Mouse (Mus musculus) MEL (cell line): ENCODE measurements around the gene Rspo4. TPM values are rescaled to one million over a fixed set of nuclear protein-coding genes. Genes with fewer than 3 reads are reported as not detected.

Experiments used
- DNase-seq: peaks from one replicate; pipeline ENCODE4 v3.0.0; 2011; ENCODE audit warnings: low read depth, low spot score
- H3K27ac ChIP-seq: 2 replicates; pipeline ENCODE4 v1.5.1; 2012; ENCODE audit warnings: low read depth, mild to moderate bottlenecking, control low read depth, low read length, moderate library complexity; ENCODE audit not compliant: control insufficient read depth
- H3K27me3 ChIP-seq, 2 experiments: fragments of 150-350 bp in 1 of 2; sonication (generic) in 1 of 2; 2 replicates each; pipeline ENCODE4 v1.6.1; 2012; ENCODE audit warnings: low read length in 2 of 2, mild to moderate bottlenecking in 2 of 2, improper control_type of control experiment in 1 of 2, moderate library complexity in 1 of 2; ENCODE audit not compliant: insufficient read depth in 2 of 2, control insufficient read depth in 1 of 2
- H3K36me3 ChIP-seq, 2 experiments: 2 replicates each; pipeline ENCODE4 v1.6.1; 2012 to 2014; ENCODE audit warnings: low read length in 2 of 2, improper control_type of control experiment in 1 of 2, inconsistent platforms in 1 of 2, mild to moderate bottlenecking in 1 of 2; ENCODE audit not compliant: insufficient read depth in 2 of 2, control insufficient read depth in 1 of 2
- H3K4me1 ChIP-seq, 2 experiments: fragments of 150-350 bp in 1 of 2; sonication (generic) in 1 of 2; 2 replicates each; pipeline ENCODE4 v1.6.1; 2012; ENCODE audit warnings: low read length in 2 of 2, improper control_type of control experiment in 1 of 2, mild to moderate bottlenecking in 1 of 2; ENCODE audit not compliant: insufficient read depth in 2 of 2, control insufficient read depth in 1 of 2
- H3K4me3 ChIP-seq, 2 experiments: fragments of 150-350 bp in 1 of 2; sonication (generic) in 1 of 2; 2 replicates each; pipeline ENCODE4 v1.5.1; 2012; ENCODE audit warnings: low read depth in 2 of 2, low read length in 2 of 2, mild to moderate bottlenecking in 2 of 2, moderate library complexity in 2 of 2, control low read depth in 1 of 2, improper control_type of control experiment in 1 of 2; ENCODE audit not compliant: control insufficient read depth in 1 of 2, insufficient read depth in 1 of 2
- H3K79me2 ChIP-seq: 2 replicates; pipeline ENCODE4 v1.6.1; 2012; ENCODE audit warnings: mild to moderate bottlenecking, low read length, moderate library complexity; ENCODE audit not compliant: control insufficient read depth, poor library complexity, insufficient read depth
- H3K9ac ChIP-seq: 2 replicates; pipeline ENCODE4 v1.6.1; 2012; ENCODE audit warnings: low read depth, mild to moderate bottlenecking, control low read depth, low read length, moderate library complexity; ENCODE audit not compliant: control insufficient read depth, poor library complexity, severe bottlenecking
- H3K9me3 ChIP-seq: fragments of 150-350 bp; sonication (generic); replicated peaks from 2 replicates; pipeline ENCODE4 v1.6.1; 2012; ENCODE audit warnings: mild to moderate bottlenecking, low read length, improper control_type of control experiment, moderate library complexity; ENCODE audit not compliant: insufficient read depth
- BHLHE40 ChIP-seq: IDR thresholded peaks from 2 replicates; pipeline ENCODE4 v1.6.1; 2012; ENCODE audit warnings: low read depth, mild to moderate bottlenecking, inconsistent platforms, low read length, improper control_type of control experiment, borderline replicate concordance
- CHD1 ChIP-seq: IDR thresholded peaks from 2 replicates; pipeline ENCODE4 v1.6.1; 2012; ENCODE audit warnings: low read depth, mild to moderate bottlenecking, inconsistent platforms, low read length, improper control_type of control experiment
- CHD2 ChIP-seq: IDR thresholded peaks from 2 replicates; pipeline ENCODE4 v1.6.1; 2011; ENCODE audit warnings: low read length, improper control_type of control experiment
- CTCF ChIP-seq, 3 experiments: IDR thresholded peaks in 2 of 3; conservative IDR thresholded peaks in 1 of 3; 2 replicates each; pipeline ENCODE4 v1.5.1; 2011 to 2012; ENCODE audit warnings: low read length in 3 of 3, low read depth in 2 of 3, mild to moderate bottlenecking in 2 of 3, improper control_type of control experiment in 1 of 3, inconsistent platforms in 1 of 3, mixed read lengths in 1 of 3, moderate library complexity in 1 of 3; ENCODE audit not compliant: control insufficient read depth in 1 of 3, insufficient read depth in 1 of 3, poor library complexity in 1 of 3, severe bottlenecking in 1 of 3
- E2F4 ChIP-seq: IDR thresholded peaks from 2 replicates; pipeline ENCODE4 v1.6.1; 2011; ENCODE audit warnings: low read depth, low read length, improper control_type of control experiment, borderline replicate concordance
- ELF1 ChIP-seq: IDR thresholded peaks from 2 replicates; pipeline ENCODE4 v1.6.1; 2014; ENCODE audit warnings: low read depth, mild to moderate bottlenecking, inconsistent platforms, low read length, improper control_type of control experiment, moderate library complexity
- EP300 ChIP-seq, 2 experiments: IDR thresholded peaks; 2 replicates each; pipeline ENCODE4 v1.6.1; 2011; ENCODE audit warnings: improper control_type of control experiment in 2 of 2, low read length in 2 of 2, low read depth in 1 of 2, mild to moderate bottlenecking in 1 of 2
- ETS1 ChIP-seq: IDR thresholded peaks from 2 replicates; pipeline ENCODE4 v1.6.1; 2012; ENCODE audit warnings: low read depth, mild to moderate bottlenecking, inconsistent platforms, low read length, improper control_type of control experiment, moderate library complexity
- GABPA ChIP-seq: IDR thresholded peaks from 2 replicates; pipeline ENCODE4 v1.6.1; 2012; ENCODE audit warnings: low read depth, mild to moderate bottlenecking, inconsistent platforms, low read length, improper control_type of control experiment, moderate library complexity
- JUND ChIP-seq: IDR thresholded peaks from 2 replicates; pipeline ENCODE4 v1.6.1; 2011; ENCODE audit warnings: low read depth, mild to moderate bottlenecking, improper control_type of control experiment, low read length
- KAT2A ChIP-seq: conservative IDR thresholded peaks from 2 replicates; pipeline ENCODE4 v1.6.1; 2012; ENCODE audit warnings: low read depth, low read length, improper control_type of control experiment, inconsistent platforms
- MAFK ChIP-seq: IDR thresholded peaks from 2 replicates; pipeline ENCODE4 v1.6.1; 2011; ENCODE audit warnings: low read depth, mild to moderate bottlenecking, low read length, improper control_type of control experiment, borderline replicate concordance
- MAX ChIP-seq: IDR thresholded peaks from 2 replicates; pipeline ENCODE4 v1.6.1; 2011; ENCODE audit warnings: low read length, improper control_type of control experiment
- MEF2A ChIP-seq: IDR thresholded peaks from 2 replicates; pipeline ENCODE4 v1.6.1; 2014; ENCODE audit warnings: low read depth, mild to moderate bottlenecking, inconsistent platforms, low read length, improper control_type of control experiment; ENCODE audit not compliant: poor library complexity, insufficient replicate concordance, severe bottlenecking; ENCODE audit errors: extremely low read depth
- MXI1 ChIP-seq: IDR thresholded peaks from 2 replicates; pipeline ENCODE4 v1.6.1; 2011; ENCODE audit warnings: mild to moderate bottlenecking, low read depth, low read length, improper control_type of control experiment
- MYB ChIP-seq: IDR thresholded peaks from 2 replicates; pipeline ENCODE4 v1.6.1; 2011; ENCODE audit warnings: mild to moderate bottlenecking, low read depth, low read length, improper control_type of control experiment
- MYC ChIP-seq: IDR thresholded peaks from 2 replicates; pipeline ENCODE4 v1.6.1; 2011; ENCODE audit warnings: low read depth, mild to moderate bottlenecking, low read length, improper control_type of control experiment, moderate library complexity
- NELFE ChIP-seq: IDR thresholded peaks from 2 replicates; pipeline ENCODE4 v1.6.1; 2011; ENCODE audit warnings: low read depth, low read length, improper control_type of control experiment
- POLR2AphosphoS2 ChIP-seq: IDR thresholded peaks from 2 replicates; pipeline ENCODE4 v1.6.1; 2011; ENCODE audit warnings: low read length, improper control_type of control experiment
- RCOR1 ChIP-seq: IDR thresholded peaks from 2 replicates; pipeline ENCODE4 v1.6.1; 2012; ENCODE audit warnings: low read depth, mild to moderate bottlenecking, inconsistent platforms, low read length, improper control_type of control experiment
- SIN3A ChIP-seq: IDR thresholded peaks from 2 replicates; pipeline ENCODE4 v1.6.1; 2012; ENCODE audit warnings: low read length, improper control_type of control experiment, inconsistent platforms
- SMC3 ChIP-seq: IDR thresholded peaks from 2 replicates; pipeline ENCODE4 v1.6.1; 2011; ENCODE audit warnings: low read depth, low read length, improper control_type of control experiment
- TBP ChIP-seq: IDR thresholded peaks from 2 replicates; pipeline ENCODE4 v1.8.0; 2011; ENCODE audit warnings: low read depth, low read length, improper control_type of control experiment
- TCF12 ChIP-seq: IDR thresholded peaks from 2 replicates; pipeline ENCODE4 v1.6.1; 2014; ENCODE audit warnings: low read depth, mild to moderate bottlenecking, inconsistent platforms, low read length, improper control_type of control experiment, moderate library complexity
- USF2 ChIP-seq, 2 experiments: IDR thresholded peaks; 2 replicates each; pipeline ENCODE4 v1.6.1; 2011 to 2012; ENCODE audit warnings: improper control_type of control experiment in 2 of 2, low read length in 2 of 2, borderline replicate concordance in 1 of 2, inconsistent platforms in 1 of 2, low read depth in 1 of 2, mild to moderate bottlenecking in 1 of 2; ENCODE audit not compliant: insufficient read depth in 1 of 2
- ZKSCAN1 ChIP-seq: IDR thresholded peaks from 2 replicates; pipeline ENCODE4 v1.6.1; 2012; ENCODE audit warnings: low read depth, mild to moderate bottlenecking, inconsistent platforms, low read length, improper control_type of control experiment, moderate library complexity
- polyA plus RNA-seq, 2 experiments: library from polyadenylated mRNA; stranded (reverse) in 1 of 2; unstranded in 1 of 2; fragments of >175 nt in 1 of 2; fragments of >200 nt in 1 of 2; gene quantifications; 2 replicates each; pipeline versions ENCODE4 v1.2.1 to v1.2.4; 2012; ENCODE audit warnings: low replicate concordance in 2 of 2, low read depth in 1 of 2; ENCODE audit not compliant: insufficient read length in 2 of 2, insufficient read depth in 1 of 2, missing spikeins in 1 of 2
- total RNA-seq: library from RNA; depleted of rRNA; stranded (reverse); fragments of 300-350 nt; gene quantifications from 2 replicates; pipeline ENCODE4 v1.2.3, GENCODE M21; 2012; rRNA removed

The Rspo4 gene
- total RNA-seq (not detected in 2 replicates), polyA plus RNA-seq (not detected)

DNA sequence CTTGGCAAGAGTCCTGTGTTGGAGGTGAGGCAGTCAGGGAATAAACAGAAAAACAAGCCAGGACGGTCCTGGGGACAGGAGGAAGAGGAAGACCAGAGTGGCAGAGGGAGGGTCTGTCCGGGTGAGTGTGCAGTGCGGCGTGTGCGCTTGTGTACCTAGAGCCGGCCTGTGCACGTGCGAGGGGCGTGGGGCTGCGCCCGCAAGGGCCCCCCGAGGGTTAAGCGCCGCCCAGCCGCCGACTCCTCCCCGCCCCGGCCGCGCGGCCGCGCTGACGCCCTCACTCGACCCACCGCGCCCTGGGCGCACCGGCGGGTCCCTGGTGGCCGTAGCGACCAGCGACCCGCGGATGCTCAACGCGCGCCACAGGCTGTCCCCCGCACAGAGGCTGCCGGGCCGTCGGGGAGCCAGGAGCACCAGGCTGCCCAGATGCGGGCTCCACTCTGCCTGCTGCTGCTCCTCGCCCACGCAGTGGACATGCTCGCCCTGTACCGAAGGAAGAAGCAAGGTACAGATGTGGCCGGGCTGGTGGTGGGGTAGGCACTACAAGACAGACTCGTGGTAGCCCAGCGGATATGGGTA, at the start of gene Rspo4:
Rspo4 (plus strand) TSS at position 280 of the 579 bp plus-strand sequence.
- Histone ChIP-seq H3K4me1 (no peaks in the 10 kb centered on the region), H3K27me3 (no peaks in the 10 kb centered on the region), H3K9ac (no peak within 1 kb of the TSS), H3K4me3 (no peak within 1 kb of the TSS)
- TF ChIP-seq MYC = no peak
- no peak for TF ChIP-seq BHLHE40
- TF ChIP-seq ETS1 = no peak
- no peak for TF ChIP-seq MXI1
- no peak for TF ChIP-seq ELF1
- TF ChIP-seq USF2 (IDR thresholded peaks at IDR 0.05; ENCODE audit: borderline replicate concordance in 1 of 2, insufficient read depth in 1 of 2, low read depth in 1 of 2, low read length in 2 of 2) = no peak
- TF ChIP-seq MEF2A = no peak
- no peak for TF ChIP-seq TCF12
- TF ChIP-seq TBP = no peak
- no peak for TF ChIP-seq MAFK
- no peak for TF ChIP-seq CHD2
- TF ChIP-seq NELFE = no peak
- no peak for TF ChIP-seq SIN3A
- TF ChIP-seq POLR2AphosphoS2 = no peak
- TF ChIP-seq CTCF (IDR thresholded peaks at IDR 0.05 in 2 of 3, conservative IDR thresholded peaks at IDR 0.05 in 1 of 3; ENCODE audit: control insufficient read depth in 1 of 3, insufficient read depth in 1 of 3, low read depth in 2 of 3, low read length in 3 of 3, poor library complexity in 1 of 3, severe bottlenecking in 1 of 3) = no peak
- no peak for TF ChIP-seq CHD1
- TF ChIP-seq SMC3 = no peak
- TF ChIP-seq, all 39 proteins: peak for 0
- Histone ChIP-seq H3K36me3 (no peaks in the 10 kb centered on the region), H3K79me2 (no peaks in the 10 kb centered on the region), H3K27ac (no peak within 1 kb of the TSS), H3K9me3 (no peaks in the 10 kb centered on the region)
- DNase-seq = no peak

- no peak for TF ChIP-seq JUND
- TF ChIP-seq ZKSCAN1 = no peak
- TF ChIP-seq MYC = no peak
- TF ChIP-seq MYB = no peak
- TF ChIP-seq KAT2A = no peak
- TF ChIP-seq CTCF (IDR thresholded peaks at IDR 0.05 in 2 of 3, conservative IDR thresholded peaks at IDR 0.05 in 1 of 3; ENCODE audit: control insufficient read depth in 1 of 3, insufficient read depth in 1 of 3, low read depth in 2 of 3, low read length in 3 of 3, poor library complexity in 1 of 3, severe bottlenecking in 1 of 3) = no peak
- no peak for TF ChIP-seq NELFE
- TF ChIP-seq MAX = no peak
- no peak for TF ChIP-seq GABPA
- TF ChIP-seq ETS1 = no peak
- no peak for TF ChIP-seq USF2 (IDR thresholded peaks at IDR 0.05; ENCODE audit: borderline replicate concordance in 1 of 2, insufficient read depth in 1 of 2, low read depth in 1 of 2, low read length in 2 of 2)
- no peak for TF ChIP-seq MXI1
- TF ChIP-seq SMC3 = no peak
- TF ChIP-seq RCOR1 = no peak
- TF ChIP-seq ELF1 = no peak
- no peak for TF ChIP-seq EP300 (IDR thresholded peaks at IDR 0.05; ENCODE audit: low read depth in 1 of 2, low read length in 2 of 2)
- TF ChIP-seq CHD1 = no peak
- TF ChIP-seq E2F4 = no peak
- H3K27ac ChIP-seq = no peak overlapping the region
- H3K4me1 ChIP-seq = no peaks in the 10 kb centered on the region
- no peaks in the 10 kb centered on the region for H3K36me3 ChIP-seq
- DNase-seq = no peak
- no peaks in the 10 kb centered on the region for H3K79me2 ChIP-seq
- H3K9ac ChIP-seq = no peak overlapping the region
- H3K9me3 ChIP-seq = no peaks in the 10 kb centered on the region
- H3K4me3 ChIP-seq = no peak overlapping the region
- peaks cover 0 to 1% of the 10 kb centered on the region in 2 experiments; a peak in 2 of 4 replicates for H3K27me3 ChIP-seq
Measured at GRCm38 (mm10) chr2:151815586-151815985, 27.1 kb upstream of the Rspo4 start.
